Mouse (Mus musculus): ENCODE results near the gene Camp.
"Not testable (repeated sequence)": the region's sequence is repeated elsewhere in the genome, so short reads cannot be mapped to it uniquely, and the experiment has no call there.

The Camp gene

DNA sequence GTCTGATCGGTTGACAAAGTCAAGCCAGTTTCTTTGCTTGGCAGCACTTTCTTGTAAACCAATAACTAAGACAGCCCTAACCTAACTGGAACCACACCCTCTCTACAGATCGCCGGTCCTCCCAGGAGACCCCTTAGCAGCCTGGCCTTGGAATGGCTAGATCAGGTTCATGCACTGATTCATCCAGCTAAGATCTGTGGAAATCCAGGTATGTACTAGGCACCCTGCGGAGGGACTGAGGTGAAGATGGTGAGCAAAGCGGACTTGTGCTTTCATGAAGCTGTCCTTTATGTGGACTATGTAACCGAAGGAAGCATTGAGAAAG is 16.4 kb downstream of the Camp start:
- DNase-seq, result no peak

GRCm38 (mm10) chr9:109832391-109833087 is 16.9 kb downstream of the Camp start, which contains the start of gene Nme6:
Nme6 (plus strand) TSS chr9:109832749.
- peak; percentile 85 for DNase-seq

- DNase-seq, result no peak
These were observed 23.2 kb downstream of the Camp start for GRCm38 (mm10) chr9:109826181-109826580.

- DNase-seq, result no peak
These were observed 23.7 kb downstream of the Camp start for GRCm38 (mm10) chr9:109825739-109826138.

DNA sequence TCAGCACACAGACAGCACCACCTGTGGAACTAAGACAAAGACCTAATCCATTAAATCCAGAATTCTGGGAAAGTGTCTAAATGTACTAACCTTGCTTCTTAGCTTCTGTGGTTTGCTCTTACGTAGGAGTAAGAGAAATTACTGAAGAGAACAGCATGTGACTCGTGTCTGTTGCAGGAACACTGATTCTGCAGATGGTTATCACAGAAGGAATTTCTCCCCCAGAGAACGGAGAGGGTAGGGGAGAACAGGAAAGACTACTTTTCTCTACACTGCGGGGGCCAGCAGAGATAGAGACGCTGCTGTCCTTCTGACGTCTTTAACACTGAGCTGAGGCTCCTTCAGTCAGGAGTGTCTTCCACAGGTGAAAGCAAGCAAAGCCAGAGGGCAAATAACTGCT is 33.1 kb downstream of the Camp start:
- no peak for DNase-seq

- no peak for DNase-seq
These were observed 36.0 kb downstream of the Camp start for GRCm38 (mm10) chr9:109813424-109813823.

- no peak for DNase-seq
These were observed 37.4 kb downstream of the Camp start, which contains the start of gene Spink8 for GRCm38 (mm10) chr9:109811980-109812379. Spink8 (plus strand) TSS chr9:109812280.

- DNase-seq, result no peak
These were observed 41.5 kb downstream of the Camp start for GRCm38 (mm10) chr9:109807898-109808297.

GRCm38 (mm10) chr9:109806695-109807293 is 42.6 kb downstream of the Camp start:
- DNase-seq, result no peak

DNA sequence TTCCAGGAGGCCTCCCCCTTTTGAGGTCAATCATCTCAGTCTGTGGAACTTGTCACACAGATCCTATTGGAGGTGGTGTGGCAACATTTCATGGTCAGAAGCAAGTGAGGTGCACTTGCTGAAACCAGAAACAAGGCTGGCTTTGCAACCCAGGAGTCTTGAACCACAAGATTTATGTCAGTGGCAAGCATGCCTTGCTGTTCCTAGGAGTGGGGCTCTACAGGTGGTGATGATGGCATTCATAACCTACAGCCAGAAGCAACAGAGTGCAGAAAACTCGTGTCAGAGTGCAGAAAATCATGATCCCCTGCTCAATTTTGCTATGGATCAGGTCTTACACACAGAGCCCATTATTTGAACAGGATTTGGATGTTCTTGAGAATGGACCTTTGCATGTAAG is 43.2 kb downstream of the Camp start:
- no peak for DNase-seq

DNA sequence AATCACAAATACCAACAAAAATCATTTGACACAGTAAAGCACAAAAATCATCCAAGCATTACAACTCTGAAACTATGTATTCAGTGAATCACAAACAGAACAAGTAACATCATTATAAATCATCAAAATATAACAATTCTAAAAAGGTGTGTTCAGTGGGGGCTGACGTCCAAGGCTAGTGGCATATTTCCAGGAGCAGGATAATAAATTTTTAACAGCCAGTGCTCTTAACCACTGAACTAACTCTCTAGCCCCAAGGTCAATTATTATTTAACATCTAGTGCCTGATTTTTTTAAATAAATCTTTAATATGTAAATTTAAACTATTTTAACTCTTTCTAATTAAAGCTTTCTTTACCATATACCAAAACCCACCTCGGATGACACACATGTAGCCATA is 43.8 kb downstream of the Camp start:
- DNase-seq, result not testable (repeated sequence)

GRCm38 (mm10) chr9:109798051-109798450 is 51.4 kb downstream of the Camp start:
- peak; percentile 2 for DNase-seq

Data from cerebellum, adult 9-11 months (tissue).